Mouse (Mus musculus) mature B cell (primary cell): ENCODE data around the gene Tmem132b.

Source experiments
- in situ Hi-C: fragments of 300-500 bp; cut with MboI; formaldehyde crosslinking; loops from 2 replicates; pipeline ENCODE4 v1.14.3; 2019

Gene Tmem132b

DNA sequence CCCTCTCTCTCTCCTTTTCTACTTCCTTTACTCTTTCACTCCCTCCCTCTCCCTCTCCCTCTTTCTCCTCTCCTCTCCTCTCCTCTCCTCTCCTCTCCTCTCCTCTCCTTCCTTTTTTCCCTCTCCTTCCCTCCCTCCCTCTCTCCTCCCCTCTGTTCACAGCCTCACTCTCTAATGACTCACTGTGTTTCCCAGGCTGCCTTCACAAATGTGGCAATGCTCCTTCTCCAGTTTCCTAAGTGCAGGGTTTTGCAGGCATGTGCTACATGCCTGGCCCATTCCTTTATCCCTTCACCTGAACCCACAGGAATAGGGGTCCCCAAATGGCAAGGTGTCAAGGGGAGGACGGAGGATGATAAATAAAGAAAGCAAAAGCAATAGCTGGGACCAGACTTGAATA lies 236.4 kb downstream of the Tmem132b start:
- in situ Hi-C loops: no loop called here

DNA sequence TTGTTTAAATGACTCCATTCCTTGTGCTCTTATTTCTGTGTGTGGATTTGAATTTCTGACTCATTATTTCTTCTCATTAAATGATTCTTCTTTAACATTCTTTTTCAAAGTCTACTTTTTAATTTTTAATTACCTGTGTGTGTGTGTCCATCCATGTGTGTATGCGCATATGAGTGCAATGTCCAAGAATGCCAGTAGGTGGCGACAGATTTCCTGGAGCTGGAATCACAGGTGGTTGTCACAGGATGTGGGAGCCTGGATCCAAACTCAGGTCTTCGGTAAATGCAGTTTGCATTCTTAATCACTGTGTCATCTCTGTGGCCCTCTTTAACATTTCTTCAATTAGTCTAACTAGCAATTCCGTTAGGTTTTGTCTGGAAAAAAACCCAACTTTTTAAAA lies 240.7 kb downstream of the Tmem132b start:
- in situ Hi-C loops: no loop called here

DNA sequence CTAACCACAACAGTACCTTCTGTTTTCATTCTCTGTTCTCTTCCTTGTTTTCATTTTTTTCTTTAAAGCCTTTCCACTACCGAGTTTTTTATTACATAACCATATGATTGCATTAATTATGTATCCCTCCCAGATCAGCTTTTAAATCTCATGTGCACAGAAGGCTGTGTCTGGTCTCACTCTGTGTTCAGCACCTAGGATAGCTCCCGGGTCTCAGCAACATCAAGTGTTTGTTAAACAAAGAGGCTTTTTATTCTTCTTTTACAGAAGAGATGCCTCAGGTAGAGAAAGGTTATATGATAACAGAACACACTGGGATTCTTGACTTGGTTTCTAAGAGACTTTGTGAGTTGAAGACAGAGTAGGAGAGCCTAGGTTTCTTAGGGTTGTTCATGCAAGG lies 241.2 kb downstream of the Tmem132b start:
- in situ Hi-C loops: no loop called here

DNA sequence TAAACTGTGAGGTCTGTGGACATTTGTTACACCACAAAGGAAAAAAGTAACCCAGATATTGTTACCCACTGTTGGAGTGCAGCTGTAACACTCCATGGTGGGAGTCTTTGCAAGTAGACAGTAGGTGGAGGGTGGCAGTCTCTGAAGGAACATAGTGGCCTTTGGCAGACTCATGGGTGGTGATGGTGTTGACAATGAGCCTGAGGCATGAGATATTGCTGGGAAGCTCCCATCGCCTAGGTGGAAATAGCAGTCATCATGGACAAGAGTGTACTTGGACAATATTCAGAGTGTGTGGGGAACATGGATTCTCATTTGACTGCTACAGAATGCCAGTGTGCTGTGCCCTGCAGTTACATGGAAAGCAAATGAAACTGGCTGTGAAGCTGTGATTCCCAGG lies 248.8 kb downstream of the Tmem132b start:
- in situ Hi-C loops: no loop called here

DNA sequence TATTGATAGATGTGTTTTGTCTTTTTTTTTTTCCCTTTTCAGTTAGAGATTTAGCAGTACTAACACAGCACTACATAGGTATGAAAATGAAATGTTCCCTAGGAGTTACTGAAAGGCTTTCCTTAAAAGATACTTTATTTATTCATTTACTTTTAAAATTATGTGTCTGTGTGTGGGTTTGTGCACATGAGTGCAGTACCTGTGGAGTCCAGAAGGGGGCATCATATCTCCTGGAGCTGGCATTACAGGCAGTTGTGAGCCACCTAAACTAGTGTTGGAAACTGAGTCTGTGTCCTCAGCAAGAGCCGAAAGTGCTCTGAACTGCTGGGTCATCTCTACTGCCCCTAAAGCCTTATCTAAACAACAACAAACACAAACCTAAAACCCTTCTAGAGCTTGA lies 261.1 kb downstream of the Tmem132b start:
- in situ Hi-C loops: no loop called here

DNA sequence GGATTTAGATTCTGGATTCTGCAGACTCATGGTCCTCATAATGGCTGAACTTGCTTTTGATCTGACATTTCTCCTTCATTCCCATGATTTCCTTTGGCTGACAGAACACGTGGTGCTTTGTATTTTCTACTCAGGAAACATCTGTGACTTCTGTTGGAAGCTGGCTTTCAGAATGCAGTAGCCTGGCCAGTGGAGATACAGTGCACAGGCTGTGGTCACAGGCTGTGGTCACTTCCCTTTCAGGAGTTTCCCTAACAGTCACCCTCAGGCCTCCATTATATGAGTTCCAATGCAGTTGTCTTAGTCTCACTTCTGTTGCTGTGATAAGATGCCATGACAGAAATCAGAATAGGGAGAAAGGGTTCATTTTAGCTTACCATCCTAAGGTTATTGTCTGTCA lies 262.7 kb downstream of the Tmem132b start:
- in situ Hi-C loops: no loop called here

DNA sequence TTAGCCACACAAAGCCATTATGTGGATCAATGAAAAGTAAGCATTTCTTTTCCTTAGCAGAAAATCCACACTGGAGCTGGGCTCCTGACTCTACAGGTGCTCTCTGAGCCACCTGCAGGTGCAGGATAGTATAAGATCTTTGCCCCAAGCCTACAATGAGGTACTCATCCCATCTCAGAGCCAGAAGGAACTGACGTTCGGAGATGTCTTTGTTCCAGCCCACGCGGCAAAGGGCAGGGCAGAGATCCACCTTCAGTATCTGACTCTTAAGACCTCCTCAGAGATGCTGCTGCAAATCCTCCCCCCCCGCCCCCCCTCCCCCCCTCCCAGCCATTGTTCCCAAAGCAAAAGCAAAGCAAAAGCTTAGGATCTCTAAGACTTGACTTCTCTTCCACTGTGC lies 268.0 kb downstream of the Tmem132b start:
- in situ Hi-C loops: no loop called here

DNA sequence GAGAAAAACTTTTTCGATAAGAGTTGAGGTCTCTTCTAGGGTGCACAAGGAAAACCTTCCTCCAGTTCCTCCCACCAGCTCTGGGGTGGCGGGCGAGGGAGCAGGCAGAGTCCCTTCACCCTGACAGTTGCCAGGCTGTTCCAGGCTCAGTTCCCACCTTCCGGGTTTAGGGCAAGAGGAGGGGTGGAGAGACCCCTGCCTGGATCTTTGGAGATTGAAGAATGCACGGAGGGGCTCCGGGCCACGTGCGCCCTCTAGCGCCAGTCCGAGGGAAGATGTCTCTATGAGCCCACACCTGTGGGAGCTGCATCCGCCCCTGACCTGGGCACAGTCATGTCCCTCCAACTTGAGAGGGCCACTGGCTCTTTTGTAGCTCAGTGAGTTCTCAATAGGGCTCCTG lies 268.5 kb downstream of the Tmem132b start:
- in situ Hi-C loops: no loop called here

DNA sequence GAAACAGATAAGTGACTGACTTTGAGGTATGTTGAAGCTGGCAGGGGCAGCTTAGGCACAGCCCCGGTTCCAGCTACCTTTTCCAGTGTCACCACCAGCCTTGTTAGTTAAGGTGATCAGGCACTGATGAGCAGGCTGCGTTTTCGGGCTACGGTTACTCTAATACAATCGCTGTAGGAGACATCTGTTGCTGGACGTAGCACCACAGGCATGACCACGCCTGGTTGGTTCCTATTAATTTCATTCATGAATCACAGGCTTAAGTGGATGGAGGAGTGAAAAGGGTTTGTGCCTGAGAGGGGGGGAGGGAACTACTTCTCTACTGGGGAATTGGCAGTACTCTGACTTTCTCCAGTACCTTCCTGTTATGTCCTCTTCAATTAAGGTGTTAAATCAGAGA lies 271.2 kb downstream of the Tmem132b start:
- in situ Hi-C loops: no loop called here

DNA sequence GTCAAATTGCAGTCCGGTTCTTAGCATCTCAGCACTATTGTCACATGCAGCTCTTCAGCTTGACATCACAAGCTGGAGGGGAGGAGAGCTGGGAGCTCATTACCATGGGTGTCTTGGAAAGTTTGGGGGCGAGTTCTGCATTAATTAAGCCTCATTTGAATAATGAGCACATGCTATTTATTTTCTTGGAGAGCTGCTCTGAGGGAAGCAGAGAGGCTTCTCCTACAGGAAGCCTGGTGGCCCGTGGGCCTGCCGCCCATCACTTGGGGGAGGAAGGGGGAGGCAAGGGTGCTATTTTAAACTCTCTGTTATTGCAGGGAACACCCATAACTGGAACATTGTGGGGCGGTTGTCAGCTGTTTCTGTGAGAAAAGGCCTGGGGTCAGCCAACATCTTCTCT lies 273.8 kb downstream of the Tmem132b start:
- in situ Hi-C loops: no loop called here

DNA sequence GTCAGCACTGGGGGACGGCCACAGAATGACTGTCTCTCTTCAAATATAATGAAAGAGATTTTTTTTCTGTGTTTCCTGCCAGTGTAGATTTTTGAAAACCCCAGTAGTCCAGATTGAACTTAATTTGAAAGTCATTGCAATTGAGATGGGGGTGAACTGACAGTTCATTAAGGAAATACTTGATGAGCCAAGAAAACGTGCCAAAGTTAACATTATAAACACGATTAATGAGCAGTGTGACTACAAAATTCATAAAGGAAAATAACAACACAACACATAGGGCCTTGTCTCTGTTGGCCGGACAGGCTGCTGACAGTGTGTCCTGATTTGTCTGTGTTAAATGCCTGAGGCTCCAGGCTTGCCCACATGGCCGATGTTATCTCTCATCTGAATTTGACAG lies 276.3 kb downstream of the Tmem132b start:
- in situ Hi-C loops: no loop called here

DNA sequence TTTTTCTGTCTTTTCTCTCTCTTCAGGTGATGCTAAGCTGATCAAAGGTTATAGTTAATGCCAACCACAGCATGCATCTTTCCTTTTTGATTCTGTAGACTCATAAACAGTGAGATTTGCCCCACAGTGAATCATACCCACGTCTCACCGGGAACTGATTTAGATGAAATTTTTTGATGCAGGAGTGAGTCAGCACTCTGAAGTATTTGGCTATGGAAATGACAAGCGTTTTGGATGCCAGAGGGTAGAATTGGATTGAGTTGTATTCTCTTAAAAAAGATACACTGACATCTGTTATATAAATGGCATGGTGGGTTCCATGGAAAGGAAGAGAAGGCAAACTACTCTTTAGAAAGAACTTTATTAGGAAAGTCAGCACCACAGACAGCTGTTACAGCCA lies 297.8 kb downstream of the Tmem132b start:
- in situ Hi-C loops: no loop called here

DNA sequence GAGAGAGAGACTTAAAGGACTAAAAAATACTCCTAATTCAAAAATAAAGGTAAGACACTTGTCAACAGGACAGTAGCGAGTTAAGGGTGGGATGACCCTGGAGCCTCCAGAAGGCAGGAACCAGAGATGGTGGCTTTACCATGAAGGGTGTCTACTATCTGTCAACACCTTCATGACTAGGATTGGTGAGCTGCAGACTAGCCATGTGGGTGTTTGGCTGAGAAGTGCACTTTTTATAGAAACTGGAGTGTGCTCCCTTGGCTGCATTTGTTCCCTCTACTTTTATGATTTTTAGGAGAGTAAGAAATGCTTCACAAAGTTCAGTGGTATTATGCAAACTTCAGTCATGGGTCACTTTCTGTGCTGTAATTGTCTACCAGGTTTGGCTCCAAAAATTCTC lies 304.3 kb downstream of the Tmem132b start:
- in situ Hi-C loops: no loop called here

DNA sequence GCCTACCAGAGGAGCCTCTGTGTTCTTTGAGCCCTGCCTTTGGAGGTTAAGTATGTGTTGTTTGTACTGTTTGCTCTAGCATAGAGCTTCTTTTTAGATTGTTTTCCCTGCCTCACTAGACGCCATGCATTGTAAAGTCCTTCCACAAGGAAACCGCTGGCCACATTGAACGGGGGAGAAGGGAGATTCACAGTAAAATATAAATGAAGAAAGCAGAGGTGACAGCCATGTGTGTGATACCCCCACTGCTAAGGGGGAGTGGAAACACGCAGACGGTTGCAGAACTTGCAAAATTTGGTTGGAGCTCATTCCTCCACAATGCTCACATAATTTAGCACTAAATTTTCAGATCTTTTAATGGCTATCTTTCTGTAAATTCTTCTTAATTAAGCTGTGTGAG lies 305.2 kb downstream of the Tmem132b start:
- in situ Hi-C loops: no loop called here
